10 mouse cellular contexts compared by ENCODE assay signal in the genomic region with DNA sequence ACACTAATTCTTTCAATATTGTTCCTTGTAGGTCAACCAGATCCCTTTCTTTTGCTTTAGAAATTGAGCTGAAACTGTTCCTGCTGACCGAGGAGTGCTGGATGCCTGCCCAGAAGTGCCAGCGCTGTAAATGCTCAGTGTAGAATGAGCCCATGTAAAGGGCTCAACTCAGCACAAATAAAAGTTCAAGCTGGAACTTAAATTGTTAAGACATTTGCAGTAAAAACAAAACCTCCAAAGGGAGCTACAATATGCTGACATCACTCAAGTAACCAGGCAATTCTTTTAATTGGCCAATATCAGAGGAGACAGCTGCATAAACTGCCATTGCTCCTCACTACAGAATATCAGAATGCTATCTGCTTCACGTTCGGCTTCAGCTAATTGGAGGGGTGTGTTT. TPM values are rescaled to one million over a fixed set of nuclear protein-coding genes. Genes with fewer than 3 reads are reported as not detected.
DNase-seq lines count a peak whose midpoint lies in the region; ATAC-seq lines count a peak whose summit lies in the region.
"Had no signal": no experiment of that assay in that cellular context is flagged by ENCODE, and none has a peak within 500 bp of the region (broad histone marks: within the 10 kb centered on the region; RNA-seq: fewer than 3 reads in every experiment).

No protein-coding gene starts in this region.

- H3K9ac ChIP-seq in forebrain, embryonic 12.5 days: no peak overlapping the region
- H3K9ac ChIP-seq in forebrain, embryonic 11.5 days (ENCODE audit: low read length): no peak overlapping the region
- no peak overlapping the region for H3K9ac ChIP-seq in hindbrain, embryonic 16.5 days (ENCODE audit: low read depth, low read length)
- no peak overlapping the region for H3K9ac ChIP-seq in intestine, embryonic 16.5 days (ENCODE audit: low read depth, low read length)
- H3K9ac ChIP-seq: neural tube, embryonic 12.5 days had no signal

- H3K27ac ChIP-seq in forebrain, embryonic 12.5 days: peak overlapping the region; percentile 65; the same call in 1 of the 2 replicates
- H3K27ac ChIP-seq in forebrain, embryonic 11.5 days (ENCODE audit: low read depth, low read length): no peak overlapping the region
- H3K27ac ChIP-seq in hindbrain, embryonic 16.5 days (ENCODE audit: low read depth, low read length): no peak overlapping the region
- H3K27ac ChIP-seq in intestine, embryonic 16.5 days (ENCODE audit: low read length): no peak overlapping the region
- H3K27ac ChIP-seq: neural tube, embryonic 12.5 days had no signal

- intact Hi-C loops in left cerebral cortex, postnatal 25 days (cut with DNase I): loop anchor here (1.0 kb wide), 1 partner anchor 18 kb away; no protein-coding TSS in a partner anchor

- no peak for DNase-seq in forebrain, embryonic 11.5 days (ENCODE audit: low spot score)
- peak; percentile 53 to 65 for DNase-seq in left cerebral cortex, postnatal 25 days (ENCODE audit: low spot score in 2 of 2)
- no peak for DNase-seq in left cerebral cortex, adult 9 months (ENCODE audit: low spot score in 2 of 2)
- DNase-seq in Muller cell, postnatal 12 days (ENCODE audit: inconsistent ontology term): peak; percentile 71
- no peak for DNase-seq in B cell, adult 2 months
- DNase-seq: thymus, adult 18-20 months had no signal

- H3K4me2 ChIP-seq in forebrain, embryonic 12.5 days: no peak overlapping the region
- H3K4me2 ChIP-seq in forebrain, embryonic 11.5 days (ENCODE audit: low read depth, low read length, severe bottlenecking): no peak overlapping the region
- no peak overlapping the region for H3K4me2 ChIP-seq in hindbrain, embryonic 16.5 days (ENCODE audit: low read length)
- H3K4me2 ChIP-seq in intestine, embryonic 16.5 days (ENCODE audit: low read depth, low read length): no peak overlapping the region
- H3K4me2 ChIP-seq: neural tube, embryonic 12.5 days had no signal

- no peak overlapping the region for H3K4me3 ChIP-seq in forebrain, embryonic 12.5 days (replicated peaks)
- no peak overlapping the region for H3K4me3 ChIP-seq in forebrain, embryonic 11.5 days (ENCODE audit: low read depth, low read length)
- no peak overlapping the region for H3K4me3 ChIP-seq in hindbrain, embryonic 16.5 days (ENCODE audit: low read length)
- H3K4me3 ChIP-seq in intestine, embryonic 16.5 days (ENCODE audit: low read length): no peak overlapping the region
- H3K4me3 ChIP-seq: neural tube, embryonic 12.5 days had no signal

- H3K4me1 ChIP-seq in forebrain, embryonic 12.5 days: peaks cover 11% of the 10 kb centered on the region
- H3K4me1 ChIP-seq in forebrain, embryonic 11.5 days (replicated peaks; ENCODE audit: control insufficient read depth, insufficient read depth, low read length): no peaks in the 10 kb centered on the region
- peaks cover under 1% of the 10 kb centered on the region; the same call in 1 of the 2 replicates for H3K4me1 ChIP-seq in hindbrain, embryonic 16.5 days (ENCODE audit: control insufficient read depth, insufficient read depth, low read depth, low read length)
- H3K4me1 ChIP-seq in intestine, embryonic 16.5 days (ENCODE audit: control insufficient read depth, insufficient read depth, low read length): no peaks in the 10 kb centered on the region
- H3K4me1 ChIP-seq: neural tube, embryonic 12.5 days had no signal

- no peaks in the 10 kb centered on the region for H3K27me3 ChIP-seq in forebrain, embryonic 12.5 days
- H3K27me3 ChIP-seq in forebrain, embryonic 11.5 days (ENCODE audit: control insufficient read depth, insufficient read depth, low read length): no peaks in the 10 kb centered on the region
- no peaks in the 10 kb centered on the region for H3K27me3 ChIP-seq in hindbrain, embryonic 16.5 days (replicated peaks; ENCODE audit: control insufficient read depth, insufficient read depth, low read length)
- no peaks in the 10 kb centered on the region for H3K27me3 ChIP-seq in intestine, embryonic 16.5 days (replicated peaks; ENCODE audit: control insufficient read depth, insufficient read depth, low read length)
- H3K27me3 ChIP-seq: neural tube, embryonic 12.5 days had no signal

- ATAC-seq in forebrain, embryonic 12.5 days (ENCODE audit: low FRiP score): peak; percentile 85
- no peak for ATAC-seq in forebrain, embryonic 11.5 days (replicated peaks; ENCODE audit: low FRiP score)
- peak; percentile 53; the same call in 1 of the 2 replicates for ATAC-seq in hindbrain, embryonic 16.5 days
- ATAC-seq in intestine, embryonic 16.5 days: no peak

- H3K36me3 ChIP-seq in forebrain, embryonic 12.5 days (replicated peaks): peaks cover 20% of the 10 kb centered on the region
- H3K36me3 ChIP-seq in forebrain, embryonic 11.5 days (ENCODE audit: control insufficient read depth, insufficient read depth, low read length): peaks cover under 1% of the 10 kb centered on the region; the same call in 1 of the 2 replicates
- H3K36me3 ChIP-seq in hindbrain, embryonic 16.5 days (ENCODE audit: control insufficient read depth, insufficient read depth, low read length): peaks cover 23% of the 10 kb centered on the region
- H3K36me3 ChIP-seq in intestine, embryonic 16.5 days (ENCODE audit: control insufficient read depth, insufficient read depth, low read length): peaks cover 3% of the 10 kb centered on the region; the same call in 1 of the 2 replicates

- 0 out of 2 replicates have a peak, but pooled peaks cover 2% of the 10 kb centered on the region for H3K9me3 ChIP-seq in forebrain, embryonic 12.5 days
- H3K9me3 ChIP-seq in forebrain, embryonic 11.5 days (ENCODE audit: control insufficient read depth, low read length): no peaks in the 10 kb centered on the region; the same call in 1 of the 2 replicates
- no peaks in the 10 kb centered on the region for H3K9me3 ChIP-seq in hindbrain, embryonic 16.5 days (ENCODE audit: control insufficient read depth, low read length)
- no peaks in the 10 kb centered on the region for H3K9me3 ChIP-seq in intestine, embryonic 16.5 days (ENCODE audit: control insufficient read depth, low read length)
- H3K9me3 ChIP-seq: neural tube, embryonic 12.5 days had no signal

- WGBS in forebrain, embryonic 12.5 days: 37% methylated on average over 4 of the region's 4 CpGs
- 76% methylated on average over 4 of the region's 4 CpGs for WGBS in forebrain, embryonic 11.5 days
- WGBS in hindbrain, embryonic 16.5 days: 48% methylated on average over 4 of the region's 4 CpGs
- WGBS in intestine, embryonic 16.5 days: 54% methylated on average over 4 of the region's 4 CpGs

RNA-seq across cellular contexts. Expression of gene Nkiras1, which starts 7.5 kb away (rescaled TPM):
- polyA plus RNA-seq in forebrain, embryonic 12.5 days (2016; fragmentation: Nextera tagmentation; extraction: Ambion mirVana): 17.5 and 19.3 TPM in 2 replicates
- 12.6 and 13.8 TPM in 2 replicates for polyA plus RNA-seq in forebrain, embryonic 11.5 days (2014; fragmentation: Nextera tagmentation; extraction: Ambion mirVana)
- 100 to 1,000 TPM in 1 of 2 experiments, 10 to 100 TPM in 1; 97.8 to 112 TPM for total RNA-seq in left cerebral cortex, postnatal 25 days (2021)
- 60.6 and 70.4 TPM in 2 replicates for polyA plus RNA-seq in hindbrain, embryonic 16.5 days (2015; fragmentation: Nextera tagmentation; extraction: Ambion mirVana)
- polyA plus RNA-seq in intestine, embryonic 16.5 days (2015; fragmentation: Nextera tagmentation; extraction: Ambion mirVana): 14.5 and 15.9 TPM in 2 replicates

RNA-seq across cellular contexts. Expression of gene Rpl15, which starts 7.8 kb away (rescaled TPM):
- polyA plus RNA-seq in forebrain, embryonic 12.5 days (2016; fragmentation: Nextera tagmentation; extraction: Ambion mirVana): 340 and 366 TPM in 2 replicates
- polyA plus RNA-seq in forebrain, embryonic 11.5 days (2014; fragmentation: Nextera tagmentation; extraction: Ambion mirVana): 397 and 414 TPM in 2 replicates
- total RNA-seq in left cerebral cortex, postnatal 25 days (2021): 100 to 1,000 TPM; 381 to 393 TPM
- 248 and 259 TPM in 2 replicates for polyA plus RNA-seq in hindbrain, embryonic 16.5 days (2015; fragmentation: Nextera tagmentation; extraction: Ambion mirVana)
- polyA plus RNA-seq in intestine, embryonic 16.5 days (2015; fragmentation: Nextera tagmentation; extraction: Ambion mirVana): 349 and 396 TPM in 2 replicates

RNA-seq across cellular contexts. Expression of gene Nr1d2, which starts 24.5 kb away (rescaled TPM):
- 7.0 and 7.5 TPM in 2 replicates for polyA plus RNA-seq in forebrain, embryonic 12.5 days (2016; fragmentation: Nextera tagmentation; extraction: Ambion mirVana)
- 5.5 and 6.3 TPM in 2 replicates for polyA plus RNA-seq in forebrain, embryonic 11.5 days (2014; fragmentation: Nextera tagmentation; extraction: Ambion mirVana)
- total RNA-seq in left cerebral cortex, postnatal 25 days (2021): 10 to 100 TPM; 69.8 to 90.9 TPM
- polyA plus RNA-seq in hindbrain, embryonic 16.5 days (2015; fragmentation: Nextera tagmentation; extraction: Ambion mirVana): 6.6 and 7.1 TPM in 2 replicates
- 3.6 and 3.8 TPM in 2 replicates for polyA plus RNA-seq in intestine, embryonic 16.5 days (2015; fragmentation: Nextera tagmentation; extraction: Ambion mirVana)

Comparison
In these comparisons a context has a peak if more than half of its experiments do, and no peak if none do; other contexts are left out.
1. ATAC-seq: peak in forebrain, embryonic 12.5 days (single experiment) and hindbrain, embryonic 16.5 days (single experiment); none in forebrain, embryonic 11.5 days (single experiment) and intestine, embryonic 16.5 days (single experiment).
2. DNase-seq: peak in left cerebral cortex, postnatal 25 days (2 of 2) and Muller cell, postnatal 12 days (single experiment); none in forebrain, embryonic 11.5 days (single experiment), left cerebral cortex, adult 9 months (0 of 2) and B cell, adult 2 months (0 of 2).